Mouse (Mus musculus): Measurements from ENCODE around the gene Qpct. TPM values are rescaled to one million over a fixed set of nuclear protein-coding genes. Genes with fewer than 3 reads are reported as not detected.
A peak's percentile ranks its signal among the peaks of the same experiment; 100 is the strongest.
"Not testable (repeated sequence)": the region's sequence is repeated elsewhere in the genome, so short reads cannot be mapped to it uniquely, and the experiment has no call there.

Gene Qpct
- polyA plus RNA-seq, 1 experiment from 2014 or later = 6.7 TPM

DNA sequence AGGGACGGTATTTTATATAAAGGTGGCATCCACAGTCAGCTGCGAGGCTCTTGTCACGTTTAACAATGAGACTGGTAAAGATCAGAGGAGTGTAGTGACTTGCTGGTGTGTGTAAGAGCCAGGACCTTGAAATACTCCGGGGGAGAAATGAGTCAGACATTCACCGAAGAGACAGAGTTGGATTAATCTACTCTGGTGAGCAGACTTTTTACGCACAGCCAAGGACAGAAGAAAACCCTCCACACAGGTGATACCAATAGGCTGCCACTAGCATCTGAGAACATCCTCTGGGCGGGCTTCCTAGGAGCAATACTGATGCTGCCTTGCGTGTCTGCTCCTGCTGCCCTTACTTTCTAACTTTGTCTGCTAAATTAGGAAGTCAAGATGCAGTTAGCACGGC lies 57.9 kb downstream of the Qpct start:
- no peaks in the 10 kb centered on the region for H3K36me3 ChIP-seq (ENCODE audit: insufficient read depth, low read length)
- no peak overlapping the region for H3K9ac ChIP-seq (ENCODE audit: low read depth, low read length)
- H3K4me2 ChIP-seq (ENCODE audit: low read length) = no peak overlapping the region
- no peaks in the 10 kb centered on the region for H3K9me3 ChIP-seq (replicated peaks; ENCODE audit: low read length)
- no peak overlapping the region for H3K27ac ChIP-seq
- DNase-seq (ENCODE audit: low spot score) = no peak
- no peak for ATAC-seq (replicated peaks; ENCODE audit: low FRiP score, low read depth)
- H3K4me3 ChIP-seq (replicated peaks; ENCODE audit: low read depth, low read length) = no peak overlapping the region
- no peak for TF ChIP-seq CTCF (IDR thresholded peaks at IDR 0.05; ENCODE audit: low read depth)
- WGBS = 80% methylated on average over 9 of the region's 9 CpGs
- H3K4me1 ChIP-seq (replicated peaks; ENCODE audit: insufficient read depth, low read length) = no peaks in the 10 kb centered on the region
- H3K27me3 ChIP-seq (ENCODE audit: insufficient read depth, low read length) = no peaks in the 10 kb centered on the region

DNA sequence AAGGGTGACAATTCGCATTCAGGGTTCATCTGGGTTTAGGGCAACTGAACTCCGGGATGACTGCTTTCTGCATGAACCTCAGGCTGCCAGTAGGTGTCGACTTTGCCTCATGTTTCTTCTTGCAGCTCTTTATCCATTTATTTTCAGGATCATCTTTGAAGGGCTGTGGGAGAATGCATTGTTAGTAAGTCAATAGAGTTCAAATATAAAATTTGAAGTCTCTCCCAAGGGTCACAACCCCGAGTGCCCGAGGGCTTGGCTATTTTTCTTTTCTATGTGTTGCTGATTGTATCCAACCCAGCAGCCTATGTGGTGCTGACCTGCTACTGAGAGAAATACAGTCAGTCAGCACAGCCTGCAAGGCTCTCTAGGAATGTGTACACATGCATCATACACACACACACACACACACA lies 59.2 kb downstream of the Qpct start:
- ATAC-seq (replicated peaks; ENCODE audit: low FRiP score, low read depth) = peak; percentile 25; the same call in 1 of the 2 replicates
- H3K4me2 ChIP-seq (ENCODE audit: low read length) = no peak overlapping the region
- TF ChIP-seq CTCF (IDR thresholded peaks at IDR 0.05; ENCODE audit: low read depth) = peak; percentile 93
- peak; percentile 88 for DNase-seq (ENCODE audit: low spot score)
- no peaks in the 10 kb centered on the region for H3K9me3 ChIP-seq (replicated peaks; ENCODE audit: low read length)
- H3K4me1 ChIP-seq (replicated peaks; ENCODE audit: insufficient read depth, low read length) = no peaks in the 10 kb centered on the region
- no peak overlapping the region for H3K27ac ChIP-seq
- no peak overlapping the region for H3K4me3 ChIP-seq (replicated peaks; ENCODE audit: low read depth, low read length)
- no peaks in the 10 kb centered on the region for H3K27me3 ChIP-seq (ENCODE audit: insufficient read depth, low read length)
- 11% methylated on average over 5 of the region's 5 CpGs for WGBS
- no peak overlapping the region for H3K9ac ChIP-seq (ENCODE audit: low read depth, low read length)
- H3K36me3 ChIP-seq (ENCODE audit: insufficient read depth, low read length) = no peaks in the 10 kb centered on the region

DNA sequence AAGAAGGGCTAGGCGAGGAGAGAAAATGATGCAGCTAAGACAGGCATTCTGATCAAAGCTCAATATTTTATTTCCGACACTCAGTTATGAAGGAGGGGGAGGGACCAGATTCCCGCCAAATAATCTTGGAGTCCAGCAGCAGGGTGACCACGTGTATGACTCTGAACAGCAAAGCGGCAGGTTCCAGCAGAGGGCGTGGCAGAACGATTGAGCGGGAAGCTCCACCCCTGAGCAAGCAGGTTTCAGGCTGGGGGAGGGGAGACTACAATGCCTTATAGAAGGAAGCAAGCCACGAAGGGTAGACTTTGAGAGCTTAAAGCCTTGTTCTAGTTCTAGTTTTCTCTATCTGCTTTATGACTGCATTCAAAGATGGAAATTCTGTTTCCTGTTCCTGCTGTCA lies 63.5 kb downstream of the Qpct start:
- not testable (repeated sequence) for H3K9ac ChIP-seq (ENCODE audit: low read depth, low read length); H3K9me3 ChIP-seq (replicated peaks; ENCODE audit: low read length); H3K4me1 ChIP-seq (replicated peaks; ENCODE audit: insufficient read depth, low read length); ATAC-seq (replicated peaks; ENCODE audit: low FRiP score, low read depth); H3K27me3 ChIP-seq (ENCODE audit: insufficient read depth, low read length); H3K4me2 ChIP-seq (ENCODE audit: low read length); H3K27ac ChIP-seq; DNase-seq (ENCODE audit: low spot score); H3K4me3 ChIP-seq (replicated peaks; ENCODE audit: low read depth, low read length); H3K36me3 ChIP-seq (ENCODE audit: insufficient read depth, low read length)
- WGBS = 57% methylated on average over 9 of the region's 9 CpGs
- TF ChIP-seq CTCF (IDR thresholded peaks at IDR 0.05; ENCODE audit: low read depth) = peak; percentile 30

DNA sequence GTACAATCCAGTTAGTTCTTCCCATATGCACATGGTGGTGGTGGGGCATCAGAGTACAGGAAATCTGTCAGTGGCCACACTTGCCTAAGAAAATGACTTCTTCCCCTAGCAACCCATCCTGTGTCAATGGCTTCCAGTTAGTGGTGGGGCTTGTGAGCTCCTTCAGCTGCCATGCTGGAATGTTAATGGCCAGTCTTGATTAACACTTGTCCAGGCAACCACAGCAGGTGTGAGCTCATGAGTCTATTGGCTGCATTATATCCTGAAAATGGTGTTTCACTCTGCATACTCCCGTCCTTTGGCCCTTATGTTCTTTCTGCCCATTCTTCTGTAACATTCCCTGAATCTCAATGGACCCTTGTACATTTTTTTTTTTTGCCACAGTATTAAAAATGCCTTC lies 67.4 kb downstream of the Qpct start:
- TF ChIP-seq CTCF (IDR thresholded peaks at IDR 0.05; ENCODE audit: low read depth) = no peak
- DNase-seq (ENCODE audit: low spot score) (no peak), ATAC-seq (replicated peaks; ENCODE audit: low FRiP score, low read depth) (no peak)
- no peaks in the 10 kb centered on the region for H3K4me1 ChIP-seq (replicated peaks; ENCODE audit: insufficient read depth, low read length)
- no peak overlapping the region for H3K4me2 ChIP-seq (ENCODE audit: low read length)
- H3K27ac ChIP-seq = no peak overlapping the region
- H3K9me3 ChIP-seq (replicated peaks; ENCODE audit: low read length) = no peaks in the 10 kb centered on the region
- no peaks in the 10 kb centered on the region for H3K27me3 ChIP-seq (ENCODE audit: insufficient read depth, low read length)
- no peak overlapping the region for H3K4me3 ChIP-seq (replicated peaks; ENCODE audit: low read depth, low read length)
- 92% methylated on average over 1 of the region's 1 CpGs for WGBS
- H3K9ac ChIP-seq (ENCODE audit: low read depth, low read length) = no peak overlapping the region
- H3K36me3 ChIP-seq (ENCODE audit: insufficient read depth, low read length) = no peaks in the 10 kb centered on the region

DNA sequence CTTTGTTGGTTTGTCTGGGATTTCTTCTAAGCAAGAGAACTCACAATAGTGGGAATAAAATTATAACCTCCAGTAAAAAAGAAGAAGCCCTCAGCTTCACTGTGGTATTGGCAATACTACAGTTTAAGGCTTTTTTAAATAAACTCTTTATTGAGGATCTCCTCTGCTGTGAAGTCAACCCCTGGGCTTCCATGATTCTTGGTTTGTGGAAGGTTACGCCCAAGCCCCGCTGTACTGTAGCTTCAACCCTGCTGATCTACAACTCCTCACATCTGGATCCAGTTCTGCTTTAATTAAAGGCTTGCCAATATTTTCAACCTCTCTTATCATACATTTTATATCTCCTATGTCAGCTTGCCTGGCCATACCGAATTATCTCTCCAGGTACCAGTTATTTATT lies 68.6 kb downstream of the Qpct start:
- ATAC-seq (replicated peaks; ENCODE audit: low FRiP score, low read depth) (no peak), DNase-seq (ENCODE audit: low spot score) (no peak)
- Histone ChIP-seq H3K4me3 (replicated peaks; ENCODE audit: low read depth, low read length) (no peak overlapping the region), H3K9me3 (replicated peaks; ENCODE audit: low read length) (no peaks in the 10 kb centered on the region), H3K4me2 (ENCODE audit: low read length) (no peak overlapping the region), H3K4me1 (replicated peaks; ENCODE audit: insufficient read depth, low read length) (no peaks in the 10 kb centered on the region), H3K27me3 (ENCODE audit: insufficient read depth, low read length) (no peaks in the 10 kb centered on the region), H3K9ac (ENCODE audit: low read depth, low read length) (no peak overlapping the region), H3K36me3 (ENCODE audit: insufficient read depth, low read length) (no peaks in the 10 kb centered on the region), H3K27ac (no peak overlapping the region)
- 85% methylated on average over 3 of the region's 3 CpGs for WGBS
- no peak for TF ChIP-seq CTCF (IDR thresholded peaks at IDR 0.05; ENCODE audit: low read depth)

DNA sequence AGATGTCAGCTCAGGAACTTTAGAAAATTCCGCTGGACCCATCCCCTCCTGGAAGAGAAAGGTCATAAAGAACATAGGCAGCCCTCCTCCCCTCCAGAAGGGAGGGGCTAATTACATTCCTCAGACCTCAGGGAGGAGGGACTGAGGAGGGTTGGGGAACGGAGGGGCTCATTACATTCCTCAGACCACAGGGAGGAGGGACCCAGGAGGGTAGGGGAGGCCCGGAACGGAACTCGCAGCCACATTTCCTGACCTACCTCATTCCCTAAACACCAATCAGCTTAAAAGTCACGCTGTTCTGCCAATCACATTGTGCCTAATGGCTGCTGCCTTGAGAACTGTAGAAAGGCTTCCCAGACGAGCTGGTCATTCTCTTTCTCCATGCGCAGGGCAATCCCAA lies 82.0 kb downstream of the Qpct start:
- peak; percentile 46 for DNase-seq (ENCODE audit: low spot score)
- Histone ChIP-seq H3K9me3 (replicated peaks; ENCODE audit: low read length) (no peaks in the 10 kb centered on the region), H3K4me3 (replicated peaks; ENCODE audit: low read depth, low read length) (no peak overlapping the region), H3K36me3 (ENCODE audit: insufficient read depth, low read length) (no peaks in the 10 kb centered on the region), H3K27me3 (ENCODE audit: insufficient read depth, low read length) (no peaks in the 10 kb centered on the region), H3K4me2 (ENCODE audit: low read length) (no peak overlapping the region), H3K4me1 (replicated peaks; ENCODE audit: insufficient read depth, low read length) (no peaks in the 10 kb centered on the region), H3K27ac (no peak overlapping the region), H3K9ac (ENCODE audit: low read depth, low read length) (no peak overlapping the region)
- ATAC-seq (replicated peaks; ENCODE audit: low FRiP score, low read depth) = no peak
- no peak for TF ChIP-seq CTCF (IDR thresholded peaks at IDR 0.05; ENCODE audit: low read depth)
- 36% methylated on average over 8 of the region's 8 CpGs for WGBS

DNA sequence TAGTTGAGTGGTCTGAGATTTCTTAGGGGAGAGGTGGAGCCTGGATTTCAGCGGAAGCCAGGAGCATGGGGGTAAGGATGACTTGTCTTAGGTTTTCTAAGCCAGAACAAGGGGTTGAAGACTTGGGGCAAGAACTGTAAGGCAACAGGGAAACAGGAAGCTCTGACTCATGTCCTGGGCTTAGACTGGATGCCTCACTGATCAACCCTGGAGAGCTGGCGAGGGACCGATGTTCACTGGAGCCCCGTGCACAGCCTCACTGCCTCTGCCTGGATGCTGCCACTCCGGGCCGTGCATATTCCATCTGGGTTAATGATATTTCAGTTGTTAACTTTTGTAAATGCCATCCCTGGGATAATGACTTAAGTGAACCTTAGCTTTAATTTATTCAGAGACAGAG lies 84.1 kb downstream of the Qpct start:
- no peaks in the 10 kb centered on the region for H3K27me3 ChIP-seq (ENCODE audit: insufficient read depth, low read length)
- no peaks in the 10 kb centered on the region for H3K36me3 ChIP-seq (ENCODE audit: insufficient read depth, low read length)
- 43% methylated on average over 6 of the region's 6 CpGs for WGBS
- H3K9ac ChIP-seq (ENCODE audit: low read depth, low read length) = no peak overlapping the region
- ATAC-seq (replicated peaks; ENCODE audit: low FRiP score, low read depth) (no peak), DNase-seq (ENCODE audit: low spot score) (no peak)
- H3K4me1 ChIP-seq (replicated peaks; ENCODE audit: insufficient read depth, low read length) = no peaks in the 10 kb centered on the region
- TF ChIP-seq CTCF (IDR thresholded peaks at IDR 0.05; ENCODE audit: low read depth) = no peak
- H3K4me2 ChIP-seq (ENCODE audit: low read length) = no peak overlapping the region
- no peak overlapping the region for H3K27ac ChIP-seq
- H3K4me3 ChIP-seq (replicated peaks; ENCODE audit: low read depth, low read length) = no peak overlapping the region
- no peaks in the 10 kb centered on the region for H3K9me3 ChIP-seq (replicated peaks; ENCODE audit: low read length)

All from kidney, postnatal 0 days (tissue).